Mouse (Mus musculus) erythroblast, embryonic 14.5 days (primary cell): ENCODE measurements around the gene Cutc.

Experiments used
- GATA1 ChIP-seq: IDR thresholded peaks from 2 replicates; pipeline ENCODE4 v1.6.1; 2012; ENCODE audit warnings: low read length, inconsistent platforms, mixed read lengths
- TAL1 ChIP-seq: IDR thresholded peaks from 3 replicates; pipeline ENCODE4 v1.6.1; 2012; ENCODE audit warnings: low read length, inconsistent platforms, mixed read lengths

- TF ChIP-seq TAL1 (no peak), GATA1 (no peak)
Observed at GRCm38 (mm10) chr19:43813315-43813714, 60.5 kb downstream of the Cutc start.
